Mouse (Mus musculus): Measurements from ENCODE around the gene Alg11.
A peak's percentile ranks its signal among the peaks of the same experiment; 100 is the strongest.

DNA sequence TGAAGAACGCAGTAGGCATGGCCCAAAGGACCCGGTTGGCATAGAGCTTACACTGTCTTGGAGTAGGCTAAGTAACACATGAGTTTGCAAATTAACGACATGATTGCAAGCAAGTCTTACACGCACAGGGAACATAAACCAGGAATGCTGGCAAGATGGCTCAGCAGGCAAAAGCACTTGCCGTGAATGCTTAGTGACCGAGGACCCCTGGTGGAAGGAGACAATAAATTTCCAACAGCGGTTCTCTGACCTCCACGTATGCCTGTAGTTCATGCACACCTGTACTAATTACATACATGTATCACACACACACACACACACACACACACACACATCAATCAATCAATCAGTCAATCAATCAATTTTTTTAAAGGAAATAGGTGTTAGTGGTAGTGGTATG is 31.0 kb downstream of the Alg11 start:
- TF ChIP-seq EP300 (IDR thresholded peaks at IDR 0.05; ENCODE audit: low read depth) (no peak), CTCF (IDR thresholded peaks at IDR 0.05; ENCODE audit: low read depth) (peak; percentile 67)

Data from liver, embryonic 14.5 days (tissue).